Mouse (Mus musculus): ENCODE measurements around the gene Cacna1g. TPM values are rescaled to one million over a fixed set of nuclear protein-coding genes. Genes with fewer than 3 reads are reported as not detected.

The Cacna1g gene
- total RNA-seq, 2 experiments from 2014 or later, result 1.2 to 3.0 TPM

DNA sequence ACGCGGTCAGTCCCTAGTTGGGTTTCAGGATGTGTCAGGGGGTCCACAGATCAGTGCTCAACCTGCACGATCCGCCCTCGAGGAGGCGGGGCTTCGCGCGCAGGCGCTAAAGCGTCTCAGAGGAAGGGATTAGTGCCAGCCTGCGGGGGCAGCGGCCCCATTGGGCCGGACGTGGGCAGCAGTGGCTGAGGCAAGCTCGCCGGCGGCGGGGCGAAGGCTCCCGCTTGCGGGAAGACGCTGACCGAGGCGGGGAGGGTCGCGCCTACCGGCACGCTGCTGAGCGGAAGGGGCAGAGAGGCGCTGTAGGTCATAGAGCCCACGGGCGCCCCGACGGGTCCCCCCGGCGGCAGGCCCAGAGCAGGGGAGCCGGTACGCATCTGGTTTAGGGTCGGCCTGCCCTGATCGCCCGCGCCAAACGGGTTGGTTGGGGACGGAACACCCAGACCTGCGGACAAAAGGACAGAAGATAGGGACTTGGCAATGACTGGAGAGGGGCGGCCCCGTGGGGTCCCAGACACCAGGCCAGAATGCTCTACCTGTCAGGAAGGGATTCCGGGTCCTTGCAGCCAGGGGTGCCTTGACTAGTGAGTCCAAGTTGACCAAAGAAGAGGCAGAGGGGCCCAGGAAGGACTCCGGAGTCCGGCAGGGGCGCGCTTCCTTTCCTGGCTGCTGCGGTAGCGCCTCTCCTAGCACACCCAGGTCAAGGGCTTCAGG, 17.2 kb upstream of the Cacna1g start:
- Histone ChIP-seq H3K4me3 (peak overlapping the region; percentile 70), H3K27ac (0 out of 2 replicates have a peak overlapping the region, but pooled peaks have one; percentile 20)
- intact Hi-C loops (cut with DNase I), result no loop called here
- no peak for TF ChIP-seq CTCF (IDR thresholded peaks at IDR 0.05)
- DNase-seq, result peak; percentile 54

DNA sequence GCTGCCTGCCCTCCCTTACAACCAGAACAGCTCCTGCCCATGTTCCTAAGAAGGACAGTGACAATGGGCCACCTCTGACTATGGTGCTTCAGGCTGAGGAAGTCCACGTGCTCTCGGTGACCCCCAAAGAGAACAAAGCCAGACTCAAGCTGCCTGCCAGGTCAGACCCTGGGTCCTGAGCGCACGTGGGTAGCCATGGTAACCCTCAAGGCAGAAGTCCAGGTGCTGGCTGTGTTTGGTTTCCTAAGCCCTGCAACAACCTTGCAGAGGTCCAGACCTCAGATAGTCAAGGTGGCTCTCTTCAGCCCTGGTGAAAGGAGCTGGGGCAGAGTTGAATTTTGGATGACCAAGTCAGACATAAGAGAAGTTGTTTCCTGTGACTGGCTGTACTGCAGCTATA, 15.7 kb upstream of the Cacna1g start:
- H3K27ac ChIP-seq, result no peak overlapping the region
- intact Hi-C loops (cut with DNase I), result loop anchor here (5.0 kb wide), 5 partner anchors 67 to 362 kb away; no protein-coding TSS in a partner anchor
- TF ChIP-seq CTCF (IDR thresholded peaks at IDR 0.05), result no peak
- no peak overlapping the region for H3K4me3 ChIP-seq
- DNase-seq, result no peak

- TF ChIP-seq CTCF (IDR thresholded peaks at IDR 0.05), result no peak
- intact Hi-C loops (cut with DNase I), result loop anchor here (5.0 kb wide), 5 partner anchors 67 to 362 kb away; no protein-coding TSS in a partner anchor
- no peak for DNase-seq
- Histone ChIP-seq H3K27ac (no peak overlapping the region), H3K4me3 (no peak overlapping the region)
Observed at GRCm38 (mm10) chr11:94488767-94489533, 15.0 kb upstream of the Cacna1g start.

GRCm38 (mm10) chr11:94486001-94486400, 12.0 kb upstream of the Cacna1g start, which contains the start of gene Spata20:
Gene Spata20 (minus strand): TSS chr11:94486179.
- peak; percentile 87 for DNase-seq
- Histone ChIP-seq H3K4me3 (peak within 1 kb of the TSS; percentile 49), H3K27ac (no peak within 1 kb of the TSS)
- TF ChIP-seq CTCF (IDR thresholded peaks at IDR 0.05), result peak; percentile 100
- intact Hi-C loops (cut with DNase I), result loop anchor here (5.0 kb wide), 5 partner anchors 64 to 359 kb away; no protein-coding TSS in a partner anchor

DNA sequence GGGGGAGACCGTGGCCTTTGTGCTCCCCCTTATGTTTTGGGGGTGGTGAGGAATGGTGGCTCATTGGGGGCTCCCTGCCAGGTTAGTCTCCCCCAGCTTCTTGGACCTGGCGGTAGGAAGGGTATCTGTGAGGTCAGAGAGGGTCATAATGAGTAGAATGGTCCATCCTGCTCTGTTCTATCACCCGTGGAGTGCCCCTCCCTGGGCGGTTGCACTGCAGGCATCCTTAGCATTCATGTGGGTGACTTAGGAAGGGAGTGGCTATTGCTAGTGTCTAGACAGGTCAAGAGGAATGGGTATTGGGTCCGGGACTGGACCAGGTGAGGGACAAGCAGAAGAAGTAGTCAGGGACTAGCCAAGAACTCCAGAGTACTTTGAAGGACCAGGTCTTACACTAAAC, 11.2 kb upstream of the Cacna1g start:
- intact Hi-C loops (cut with DNase I), result loop anchor here (5.0 kb wide), 5 partner anchors 63 to 358 kb away; no protein-coding TSS in a partner anchor
- no peak for DNase-seq
- no peak overlapping the region for H3K27ac ChIP-seq
- no peak for TF ChIP-seq CTCF (IDR thresholded peaks at IDR 0.05)
- H3K4me3 ChIP-seq, result no peak overlapping the region

- intact Hi-C loops (cut with DNase I), result loop anchor here (5.0 kb wide), 5 partner anchors 62 to 357 kb away; no protein-coding TSS in a partner anchor
- H3K27ac ChIP-seq, result no peak overlapping the region
- DNase-seq, result no peak
- no peak overlapping the region for H3K4me3 ChIP-seq
- no peak for TF ChIP-seq CTCF (IDR thresholded peaks at IDR 0.05)
Observed at GRCm38 (mm10) chr11:94484636-94485035, 10.6 kb upstream of the Cacna1g start.

DNA sequence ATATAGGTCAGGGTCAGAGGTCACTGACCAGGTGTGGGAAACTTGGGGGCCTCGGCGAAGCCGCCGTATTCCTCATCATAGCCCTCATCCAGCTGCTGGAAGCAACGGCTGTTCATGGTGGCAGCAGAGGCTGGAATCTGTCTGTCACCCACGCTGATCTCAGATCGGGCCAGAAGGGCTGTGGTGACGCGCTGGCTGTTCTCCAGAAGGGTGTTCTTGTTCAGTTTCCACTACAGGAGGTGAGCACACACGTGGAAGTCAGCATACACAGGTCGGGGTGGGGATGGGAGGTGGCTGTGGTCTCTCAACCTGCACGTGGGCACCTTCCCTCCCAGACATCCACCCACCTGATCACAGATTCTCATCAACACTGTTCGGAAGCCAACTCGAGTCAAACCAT, 9.9 kb upstream of the Cacna1g start:
- H3K27ac ChIP-seq, result no peak overlapping the region
- DNase-seq, result no peak
- no peak overlapping the region for H3K4me3 ChIP-seq
- TF ChIP-seq CTCF (IDR thresholded peaks at IDR 0.05), result no peak
- intact Hi-C loops (cut with DNase I), result no loop called here

GRCm38 (mm10) chr11:94483436-94483835, 9.4 kb upstream of the Cacna1g start:
- DNase-seq, result no peak
- no peak for TF ChIP-seq CTCF (IDR thresholded peaks at IDR 0.05)
- Histone ChIP-seq H3K4me3 (no peak overlapping the region), H3K27ac (no peak overlapping the region)
- intact Hi-C loops (cut with DNase I), result no loop called here

- intact Hi-C loops (cut with DNase I), result no loop called here
Observed at GRCm38 (mm10) chr11:94482738-94483137, 8.7 kb upstream of the Cacna1g start.

DNA sequence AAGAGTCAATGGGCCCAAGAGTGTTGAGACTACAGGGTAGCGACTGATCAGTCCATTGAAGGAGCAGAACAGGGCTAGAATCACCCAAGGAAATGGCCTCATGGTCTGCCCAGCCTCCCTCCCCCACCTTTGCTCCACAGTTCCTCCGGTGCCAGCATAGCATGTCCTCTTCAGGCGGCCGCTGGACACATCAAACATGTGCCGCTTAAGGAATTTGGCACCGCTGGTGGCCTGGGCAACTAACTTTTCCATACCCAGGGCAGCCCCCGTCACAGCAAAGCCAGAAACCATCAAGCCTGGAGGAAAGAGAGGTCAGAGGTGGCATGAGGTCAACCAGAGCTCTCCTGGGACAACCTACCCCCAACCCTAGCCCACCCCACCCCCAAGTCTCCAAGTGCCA, 8.0 kb upstream of the Cacna1g start:
- H3K27ac ChIP-seq, result no peak overlapping the region
- no peak for DNase-seq
- no peak overlapping the region for H3K4me3 ChIP-seq
- TF ChIP-seq CTCF (IDR thresholded peaks at IDR 0.05), result no peak
- intact Hi-C loops (cut with DNase I), result no loop called here

More at GRCm38 (mm10) chr11:94482738-94483137, 8.7 kb upstream of the Cacna1g start:
- no peak for TF ChIP-seq CTCF (IDR thresholded peaks at IDR 0.05)
- H3K27ac ChIP-seq, result no peak overlapping the region
- no peak for DNase-seq
- H3K4me3 ChIP-seq, result no peak overlapping the region

GRCm38 (mm10) chr11:94480382-94480781, 6.4 kb upstream of the Cacna1g start:
- no peak for TF ChIP-seq CTCF (IDR thresholded peaks at IDR 0.05)
- H3K27ac ChIP-seq, result no peak overlapping the region
- H3K4me3 ChIP-seq, result no peak overlapping the region
- no peak for DNase-seq
- intact Hi-C loops (cut with DNase I), result no loop called here

GRCm38 (mm10) chr11:94477651-94478050, 3.7 kb upstream of the Cacna1g start:
- no peak for TF ChIP-seq CTCF (IDR thresholded peaks at IDR 0.05)
- Histone ChIP-seq H3K27ac (no peak overlapping the region), H3K4me3 (no peak overlapping the region)
- intact Hi-C loops (cut with DNase I), result no loop called here
- peak; percentile 55 for DNase-seq

DNA sequence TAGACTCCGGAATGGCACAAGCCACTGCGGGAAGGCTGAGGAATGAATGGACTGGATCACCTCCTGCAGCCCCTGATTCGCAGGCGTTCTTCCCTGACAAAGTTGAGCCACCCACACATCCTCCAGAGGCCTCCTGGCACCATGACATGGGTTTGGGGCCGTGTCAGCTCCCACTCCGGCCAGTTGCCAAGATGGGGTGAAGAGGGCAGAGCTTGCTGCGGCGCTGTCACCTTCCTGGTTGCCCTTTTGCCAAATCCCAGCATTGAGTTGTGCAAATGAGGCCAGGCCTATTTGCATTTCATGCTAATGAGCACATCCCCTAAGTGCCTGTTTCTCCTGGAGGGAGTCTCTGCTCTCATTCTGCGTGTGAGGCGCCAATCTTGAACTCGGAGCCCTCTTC, 1.7 kb upstream of the Cacna1g start:
- Histone ChIP-seq H3K4me3 (no peak overlapping the region), H3K27ac (no peak overlapping the region)
- DNase-seq, result no peak
- intact Hi-C loops (cut with DNase I), result no loop called here
- no peak for TF ChIP-seq CTCF (IDR thresholded peaks at IDR 0.05)
